Mouse (Mus musculus) layer of hippocampus, postnatal 36 days (tissue): ENCODE results near the gene Wdr70. TPM values are rescaled to one million over a fixed set of nuclear protein-coding genes. Genes with fewer than 3 reads are reported as not detected.

Source experiments
- DNase-seq, 2 experiments: peaks; one replicate each; pipeline ENCODE4 v3.0.0; 2022
- total RNA-seq, 2 experiments: library from RNA; stranded (reverse); gene quantifications; 2 replicates each; pipeline ENCODE4 v1.2.3; 2021

The Wdr70 gene
- total RNA-seq, 2 experiments from 2014 or later, result 30.0 to 32.9 TPM

DNA sequence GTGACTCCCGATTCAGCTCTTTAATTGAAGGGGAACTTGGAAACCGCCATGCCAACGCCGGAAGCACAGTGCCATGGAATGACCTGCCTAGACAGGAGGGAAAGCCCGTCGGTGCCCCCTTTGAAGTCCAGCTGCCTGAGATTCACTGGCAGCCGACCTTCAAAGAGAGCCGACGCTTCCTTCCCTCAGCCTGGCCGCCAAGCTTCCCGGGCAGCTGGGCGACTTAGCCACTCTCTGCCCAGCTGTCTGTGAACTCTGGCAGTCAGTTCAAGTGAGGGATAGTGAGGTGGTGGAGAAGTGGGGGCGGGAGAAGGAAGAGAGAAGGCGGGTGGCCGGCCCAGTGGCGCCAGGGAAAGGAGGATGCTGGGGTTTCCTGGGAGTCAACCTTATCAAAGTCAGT lies 164.9 kb downstream of the Wdr70 start:
- DNase-seq, result no peak

DNA sequence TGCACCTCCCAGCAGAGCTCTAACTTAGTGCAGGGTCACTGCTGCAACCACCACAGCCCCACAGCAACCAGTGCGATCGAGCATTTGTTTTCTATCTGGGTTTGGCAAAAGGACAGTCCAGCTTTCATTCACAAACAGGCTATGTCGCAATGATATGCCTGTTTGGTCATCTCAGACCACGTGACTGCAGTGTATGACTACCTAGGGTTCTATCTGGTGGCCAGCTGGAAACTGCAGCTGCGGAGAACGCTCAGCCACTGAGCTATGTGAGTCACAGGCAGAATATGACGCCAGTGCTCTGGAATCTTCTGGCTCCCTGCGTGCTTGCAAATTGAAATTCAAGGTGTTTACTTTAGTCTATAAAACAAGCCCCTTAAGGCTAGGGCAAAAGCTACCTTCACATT lies 167.4 kb downstream of the Wdr70 start:
- DNase-seq, result peak in 1 of 2 experiments; percentile 10

DNA sequence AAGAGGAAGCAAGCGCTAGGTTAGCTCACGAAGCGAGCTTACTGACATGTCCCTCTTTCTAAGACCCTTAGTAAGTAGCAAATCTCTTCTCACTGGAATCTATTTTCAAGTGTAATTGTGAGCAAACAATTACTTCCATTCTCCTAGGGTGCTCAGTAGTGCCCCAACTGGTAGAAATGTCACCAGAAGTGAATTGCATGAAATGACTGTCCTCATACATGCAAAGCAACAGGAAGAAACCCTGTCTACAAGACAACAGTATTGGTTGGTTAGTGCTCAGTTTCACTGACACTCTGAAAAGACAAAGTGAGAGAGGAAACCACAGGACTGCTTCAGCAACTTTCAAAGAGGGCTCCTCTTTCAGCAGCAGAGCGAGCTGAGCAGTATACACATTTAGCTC lies 173.6 kb downstream of the Wdr70 start:
- DNase-seq, result no peak

DNA sequence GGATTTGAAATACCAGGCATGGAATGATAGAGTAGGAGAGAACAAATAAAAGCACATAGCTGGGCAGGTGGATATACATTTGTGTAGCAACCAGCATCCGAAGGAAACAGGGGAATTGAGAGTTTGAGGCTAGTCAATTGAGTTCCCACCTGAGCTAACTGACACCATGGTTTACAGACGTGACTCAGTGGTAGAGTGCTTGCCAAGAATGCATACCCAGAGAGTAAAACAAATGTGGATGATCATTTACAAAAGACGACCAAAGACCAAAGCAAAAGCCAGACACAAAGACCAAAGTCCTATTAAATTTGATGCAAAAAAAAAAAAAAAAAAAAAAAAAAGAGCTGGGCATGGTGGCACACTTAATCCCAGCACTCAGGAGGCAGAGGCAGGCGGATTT lies 175.7 kb downstream of the Wdr70 start:
- no peak for DNase-seq

DNA sequence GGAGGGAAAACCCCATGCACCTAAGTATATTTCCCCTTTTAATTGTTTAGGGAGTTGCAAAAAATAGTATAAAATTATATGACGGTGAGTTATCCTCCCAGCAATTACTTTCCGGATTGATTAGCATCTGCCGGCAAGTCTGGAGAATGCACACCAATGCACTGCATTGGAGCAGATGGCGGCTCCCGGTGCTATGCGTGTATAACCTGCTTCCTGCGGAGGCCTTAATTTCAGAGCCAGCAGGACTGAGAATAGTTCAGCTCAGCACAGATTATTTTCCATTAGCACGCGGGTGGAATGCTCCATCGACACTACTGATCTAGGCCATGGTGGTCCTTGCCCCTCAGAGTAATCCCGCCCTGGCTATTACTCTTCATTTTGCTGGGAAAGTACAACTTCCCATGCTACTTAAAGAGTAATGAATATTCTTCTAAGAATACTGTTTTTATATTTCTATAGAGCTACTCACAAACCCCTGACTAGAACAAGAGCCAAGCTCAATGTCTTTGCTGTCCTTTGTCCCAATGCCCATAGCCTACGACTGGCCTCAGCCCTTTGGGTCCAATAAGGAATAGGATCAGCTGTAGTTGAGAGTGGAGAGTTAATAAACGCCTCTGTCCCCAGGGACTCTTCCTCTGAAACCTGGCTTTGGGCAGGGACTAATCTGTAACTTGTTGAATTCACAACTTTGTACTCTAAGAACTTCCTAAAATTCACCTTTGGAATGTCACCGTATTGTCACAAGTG lies 176.5 kb downstream of the Wdr70 start:
- peak; percentile 18 to 31 for DNase-seq

DNA sequence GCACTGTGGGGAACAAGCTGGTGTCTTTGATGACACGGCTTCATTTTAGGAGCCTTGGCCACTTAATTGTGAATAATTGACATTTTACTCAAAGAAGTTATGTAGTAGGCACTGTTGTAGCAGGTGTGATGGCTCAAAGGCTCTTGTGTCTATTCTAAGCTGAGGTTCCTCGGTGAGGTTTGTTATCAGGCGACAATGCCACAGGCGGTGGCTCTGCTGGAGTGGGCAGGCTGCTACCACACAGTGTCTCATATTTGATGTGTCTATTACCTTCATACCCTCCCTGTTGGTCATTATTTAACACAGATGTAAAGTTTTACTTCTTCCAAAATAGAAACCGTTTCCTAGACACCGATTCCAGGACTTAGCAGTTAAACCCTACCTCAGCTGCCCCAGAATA lies 177.9 kb downstream of the Wdr70 start:
- no peak for DNase-seq

DNA sequence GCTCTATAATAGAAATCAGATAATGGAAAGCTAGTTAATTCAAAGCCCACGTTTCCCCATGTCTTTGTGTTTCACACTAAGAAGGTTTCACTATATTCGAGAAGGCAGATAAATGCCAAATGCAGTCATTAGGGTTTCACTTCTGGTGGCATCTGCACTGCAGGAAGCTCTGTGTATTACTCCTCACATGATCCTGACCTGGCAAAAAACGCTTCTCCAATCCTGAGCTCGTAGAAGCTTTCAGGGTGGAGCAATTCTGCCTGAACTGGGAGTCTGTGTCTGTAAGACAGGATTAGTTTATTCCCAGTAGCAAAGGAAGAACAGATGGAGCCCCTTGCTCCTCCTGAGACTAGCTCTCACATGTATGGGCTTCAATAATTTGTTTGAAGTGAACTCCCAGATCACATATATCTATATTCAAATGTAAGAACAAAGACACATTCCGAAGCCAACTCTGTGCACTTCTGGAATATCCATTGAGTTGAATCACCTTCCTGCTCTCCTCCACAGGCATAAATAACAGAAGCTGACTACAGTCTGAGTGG lies 192.4 kb downstream of the Wdr70 start:
- no peak for DNase-seq

DNA sequence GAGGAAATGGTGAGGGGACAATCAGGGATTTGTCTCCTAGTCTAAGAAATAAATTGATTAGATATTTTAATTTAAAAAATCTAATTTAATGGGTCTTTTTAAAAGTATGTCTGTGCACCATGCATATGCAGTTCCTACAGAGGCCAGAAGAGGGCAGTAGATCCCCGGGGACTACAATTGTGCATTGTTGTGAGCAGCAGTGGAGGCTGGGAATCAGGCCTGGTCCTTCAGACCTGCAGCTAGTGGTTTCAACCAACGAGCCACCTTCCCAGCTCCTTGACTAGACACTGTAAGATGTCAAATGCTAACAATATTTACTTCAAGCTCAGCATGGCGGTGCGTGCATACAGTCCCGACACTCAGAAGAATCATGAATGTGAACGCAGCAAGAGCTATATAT lies 199.7 kb downstream of the Wdr70 start:
- DNase-seq, result no peak

DNA sequence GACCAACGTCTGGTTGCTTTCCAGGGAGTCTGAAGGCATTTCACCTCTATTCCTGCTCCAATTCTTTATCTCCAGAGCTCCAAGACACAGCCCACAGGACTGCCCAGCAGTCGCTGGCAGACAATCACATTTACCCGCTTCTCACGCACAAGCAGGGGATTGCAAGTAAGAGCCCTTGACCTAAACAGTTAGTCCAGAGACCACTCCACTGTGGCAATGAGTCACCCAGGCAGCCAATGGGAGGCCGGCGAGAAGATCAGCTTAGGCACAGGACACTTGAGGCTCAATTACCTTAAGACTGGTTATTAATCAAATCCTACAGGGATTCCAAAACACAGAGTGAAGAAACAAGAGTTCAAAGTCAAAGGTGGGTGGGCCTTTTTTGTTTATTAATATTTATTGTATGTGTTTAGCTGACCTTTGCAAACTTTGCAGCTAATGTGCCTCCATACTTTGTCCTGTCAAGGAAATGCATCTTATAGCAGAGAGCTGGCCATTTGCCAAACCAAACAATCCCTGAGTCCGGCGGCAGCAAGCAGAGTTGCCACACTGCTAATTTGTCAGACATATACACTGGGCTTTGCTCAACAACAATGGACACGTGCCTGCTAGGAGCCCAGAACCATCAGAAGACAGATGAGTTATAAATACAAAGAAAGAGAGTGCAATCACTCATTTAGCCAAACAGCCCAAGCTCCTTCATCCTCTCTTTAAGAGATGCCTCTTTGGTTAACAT lies 207.3 kb downstream of the Wdr70 start:
- no peak for DNase-seq

DNA sequence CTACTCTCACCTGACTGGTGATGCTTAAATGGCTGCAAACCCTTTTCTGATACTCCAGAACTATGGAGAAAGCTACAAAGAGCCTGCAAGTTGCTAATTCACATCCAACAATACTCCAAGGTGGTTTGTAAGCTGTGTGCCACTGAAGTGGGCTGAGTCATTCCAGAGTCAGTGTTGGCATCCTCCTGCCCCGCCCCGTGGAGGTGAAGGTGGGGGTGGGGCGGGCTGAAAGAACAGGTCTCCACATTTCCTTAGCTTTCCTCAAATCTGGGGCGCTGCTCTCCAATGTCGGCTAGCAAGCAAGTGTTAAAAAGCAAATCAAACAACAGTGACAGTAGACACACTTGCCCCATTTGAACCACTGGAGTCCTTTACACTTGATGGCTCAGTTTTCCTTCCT lies 208.7 kb downstream of the Wdr70 start:
- DNase-seq, result no peak

DNA sequence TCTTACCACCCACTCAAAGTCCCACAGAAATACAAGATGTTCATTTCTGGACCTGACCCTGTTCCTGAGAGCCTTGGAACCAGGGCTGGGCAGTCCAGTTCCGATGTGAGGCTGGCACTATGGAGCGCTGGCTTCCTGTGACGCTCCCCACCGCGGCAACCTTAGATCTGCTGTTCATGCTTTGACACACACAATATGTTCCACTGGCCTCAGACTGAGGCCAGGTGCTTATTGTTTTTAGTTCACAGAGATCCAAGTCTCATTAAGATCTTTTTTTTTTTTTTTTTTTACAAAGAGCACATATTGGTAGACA lies 209.7 kb downstream of the Wdr70 start:
- no peak for DNase-seq

DNA sequence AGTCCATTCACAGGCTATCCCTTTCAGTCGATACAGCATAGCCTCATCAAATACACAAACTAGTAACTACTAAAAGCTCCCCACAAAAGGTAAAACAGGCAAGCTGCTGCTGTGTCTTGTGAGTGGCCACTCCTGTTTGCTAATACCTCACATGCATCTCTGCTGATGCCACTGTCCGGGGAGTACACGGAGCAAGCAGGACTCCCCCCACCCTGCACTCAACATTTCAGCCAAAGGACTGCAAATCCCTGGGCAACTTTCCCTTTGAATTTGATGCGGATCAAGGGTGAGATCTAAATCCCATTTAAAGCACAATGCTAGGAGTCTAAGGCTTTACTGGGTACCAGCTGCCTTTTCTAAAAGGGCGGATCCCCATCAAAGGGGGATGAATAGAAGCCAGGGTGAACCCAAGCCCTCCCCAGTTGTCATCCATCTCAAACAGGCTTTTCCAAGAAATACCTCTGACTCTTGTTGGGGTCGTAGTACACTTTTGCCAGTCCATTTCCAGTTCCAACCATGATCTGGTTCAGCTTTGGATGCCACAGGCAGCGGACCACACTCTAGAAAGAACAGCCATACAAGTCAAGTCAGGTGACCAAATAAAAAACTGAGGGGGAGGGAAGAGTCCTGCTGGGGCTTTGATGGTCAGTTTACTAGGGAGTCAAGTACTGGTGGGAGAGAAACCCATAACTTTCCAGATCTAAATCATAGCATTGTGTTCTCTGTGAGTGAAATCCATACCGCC lies 210.2 kb downstream of the Wdr70 start:
- no peak for DNase-seq

DNA sequence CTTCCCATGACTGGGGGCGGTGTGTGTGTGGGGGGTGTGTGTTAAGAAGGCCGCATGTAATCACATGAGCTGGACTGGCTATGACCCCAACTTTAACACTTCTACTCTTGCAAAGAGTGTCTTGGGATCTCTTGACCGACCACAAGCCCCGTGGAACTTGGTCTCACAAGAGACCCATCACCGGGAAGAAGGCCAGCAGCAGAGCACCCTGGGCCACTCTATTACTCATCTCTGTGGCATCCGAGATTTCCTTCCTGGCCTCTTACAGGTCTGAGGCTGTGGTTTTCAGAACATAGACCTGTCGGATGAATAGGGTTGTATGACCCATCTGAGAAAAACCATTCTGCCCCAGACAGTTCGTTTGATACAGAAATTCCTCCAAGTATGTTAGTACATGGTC lies 212.4 kb downstream of the Wdr70 start:
- no peak for DNase-seq

DNA sequence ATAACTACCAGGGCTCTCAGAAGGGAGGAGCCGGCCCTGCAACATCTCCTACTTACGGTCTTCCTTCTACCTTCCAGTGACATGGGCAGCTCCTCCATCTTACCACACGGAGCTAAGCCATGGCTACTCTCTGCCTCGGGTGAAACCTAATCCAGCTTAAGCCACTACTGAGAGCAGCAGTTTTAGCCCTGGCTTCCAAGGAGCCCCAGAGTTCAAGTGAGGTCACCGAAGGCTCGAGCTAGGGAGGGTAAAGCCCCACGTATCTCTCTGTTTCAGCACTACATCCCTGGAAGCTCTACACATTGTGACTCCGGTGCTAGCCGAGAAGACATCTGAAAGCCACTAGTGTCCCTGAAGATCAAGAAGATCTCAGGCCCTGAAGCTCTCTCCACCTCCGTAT lies 213.9 kb downstream of the Wdr70 start:
- no peak for DNase-seq

DNA sequence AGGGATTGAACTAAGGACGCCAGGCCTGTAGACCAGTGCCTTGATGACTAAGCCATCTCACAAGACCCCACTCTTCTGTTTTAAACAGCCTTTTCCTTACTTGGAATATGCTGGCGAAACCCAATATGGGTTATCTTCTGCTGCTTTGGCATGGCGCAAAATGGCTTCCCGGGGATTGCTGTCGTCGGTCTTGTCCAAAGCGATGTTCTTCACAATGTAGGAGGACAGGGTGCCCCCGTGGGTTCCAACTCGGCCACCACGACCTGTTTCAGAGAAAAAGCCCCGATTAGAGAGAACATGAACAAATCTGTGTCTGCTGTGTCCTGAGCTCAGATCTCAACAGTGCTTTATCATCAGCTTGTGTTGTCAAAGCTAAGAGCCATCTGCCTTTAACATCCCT lies 214.8 kb downstream of the Wdr70 start:
- DNase-seq, result no peak

DNA sequence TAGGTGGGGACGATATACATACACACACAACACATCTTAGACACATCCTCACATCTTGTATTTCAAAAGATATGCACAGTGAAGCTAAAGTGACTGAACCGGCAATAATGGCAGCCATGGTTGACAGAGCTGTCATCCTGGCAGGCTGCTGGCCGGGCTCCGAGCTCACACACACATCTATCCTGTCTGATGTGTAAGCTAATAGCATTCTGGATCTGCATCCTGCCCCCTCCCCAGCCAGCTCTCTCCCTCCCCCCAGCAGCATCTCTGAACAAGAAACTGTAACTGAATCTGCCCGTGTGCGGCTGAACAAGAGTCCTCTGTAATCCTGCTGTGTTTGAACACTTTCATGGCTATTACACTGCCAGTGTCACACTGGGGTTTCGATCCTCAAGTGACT lies 219.1 kb downstream of the Wdr70 start:
- no peak for DNase-seq

DNA sequence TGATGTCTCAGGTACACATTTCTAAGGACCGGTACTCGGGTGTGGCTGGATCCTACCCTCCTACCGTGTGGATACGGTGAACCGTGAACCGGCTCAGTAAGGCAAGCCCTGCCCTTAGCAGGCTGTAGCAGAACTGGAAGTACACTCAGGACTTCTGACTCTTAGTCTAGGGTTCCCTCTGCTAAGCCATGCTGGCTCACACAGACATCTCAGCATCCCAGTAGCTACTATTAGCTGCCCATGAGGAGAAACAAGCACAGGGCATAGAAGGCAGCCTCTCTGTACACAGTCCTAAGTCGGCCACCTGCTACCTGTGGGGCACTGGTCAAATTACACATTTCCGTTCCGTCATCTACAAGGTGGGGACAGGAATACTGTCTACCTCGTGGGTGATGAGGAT lies 220.1 kb downstream of the Wdr70 start:
- no peak for DNase-seq

DNA sequence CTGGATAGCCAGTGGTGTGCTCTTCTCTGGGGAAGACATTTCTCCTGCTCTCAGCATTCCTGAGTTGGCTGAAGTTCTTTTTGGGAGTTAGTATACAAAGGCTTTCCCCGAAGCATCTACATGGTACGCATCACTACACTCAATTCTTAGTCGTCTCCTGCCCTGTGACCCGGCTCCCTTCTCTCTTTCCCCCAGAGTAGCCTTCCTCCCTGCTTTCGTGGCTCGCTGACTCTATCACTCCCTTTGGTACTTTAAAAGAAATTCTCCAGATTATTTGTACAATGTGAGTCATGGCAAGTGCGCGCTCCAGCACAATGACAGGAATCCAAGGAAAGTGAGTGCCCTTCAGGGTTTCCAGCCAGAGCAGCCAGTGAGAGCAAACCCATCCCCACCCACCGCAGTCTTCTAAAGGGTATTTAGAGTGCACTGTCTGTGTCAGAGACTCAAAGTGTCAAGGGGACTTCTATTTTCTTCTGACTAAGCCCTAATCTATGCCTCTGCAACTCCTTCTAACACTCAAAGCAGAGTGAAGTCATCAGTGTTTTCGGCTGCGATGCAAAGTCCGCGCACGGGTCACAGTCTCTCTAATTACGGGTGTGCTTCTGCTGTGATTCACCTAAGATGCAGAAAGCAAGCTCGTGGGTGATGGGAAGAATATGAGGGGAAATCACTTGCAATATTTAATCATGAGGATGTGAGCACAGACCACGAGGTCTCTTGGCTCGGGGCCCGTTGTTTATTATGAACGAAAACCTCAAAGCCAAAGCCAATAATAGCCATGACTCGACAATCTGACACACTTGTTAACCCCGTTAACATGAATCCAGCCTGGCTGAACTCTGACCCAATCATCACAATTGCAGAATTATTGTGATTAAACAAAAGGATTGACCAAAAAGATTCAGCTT lies 221.2 kb downstream of the Wdr70 start:
- no peak for DNase-seq

DNA sequence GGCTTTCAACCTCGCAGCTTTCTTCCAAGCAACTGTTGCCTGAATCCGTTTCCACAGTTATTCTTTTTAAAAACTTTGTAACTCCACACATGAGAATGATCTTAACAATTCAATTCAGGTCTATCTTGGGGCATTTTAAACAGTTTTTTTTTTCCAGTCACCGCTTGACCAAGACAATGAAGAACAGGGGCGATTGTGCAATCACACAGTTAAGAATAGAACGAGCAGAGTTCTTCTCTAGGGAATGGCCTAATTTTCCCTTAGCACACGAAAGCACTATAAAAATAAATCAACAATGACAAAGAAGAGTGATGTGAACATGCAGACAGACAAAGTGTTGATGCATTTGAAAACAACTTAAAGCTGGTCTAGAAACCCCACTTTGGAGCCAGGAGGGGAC lies 223.1 kb downstream of the Wdr70 start:
- DNase-seq, result no peak

DNA sequence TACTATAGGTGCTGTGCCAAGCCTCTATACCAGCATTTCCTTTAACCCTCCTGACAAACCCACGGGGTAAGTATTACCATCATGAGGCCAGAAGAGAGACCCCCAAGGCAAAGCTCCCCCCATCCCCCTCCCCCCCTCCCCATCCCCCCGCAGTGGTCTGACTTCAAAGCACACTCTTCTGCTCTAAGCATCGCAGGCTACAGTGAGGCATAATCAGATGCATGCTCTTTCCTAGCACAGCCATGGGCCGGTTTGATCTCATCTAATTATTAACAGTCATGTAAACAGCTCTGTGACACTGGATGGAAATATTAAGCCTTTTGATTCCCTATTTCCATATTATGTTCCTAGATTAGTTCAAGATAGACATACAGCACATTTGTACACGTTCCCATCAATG lies 226.5 kb downstream of the Wdr70 start:
- DNase-seq, result no peak

DNA sequence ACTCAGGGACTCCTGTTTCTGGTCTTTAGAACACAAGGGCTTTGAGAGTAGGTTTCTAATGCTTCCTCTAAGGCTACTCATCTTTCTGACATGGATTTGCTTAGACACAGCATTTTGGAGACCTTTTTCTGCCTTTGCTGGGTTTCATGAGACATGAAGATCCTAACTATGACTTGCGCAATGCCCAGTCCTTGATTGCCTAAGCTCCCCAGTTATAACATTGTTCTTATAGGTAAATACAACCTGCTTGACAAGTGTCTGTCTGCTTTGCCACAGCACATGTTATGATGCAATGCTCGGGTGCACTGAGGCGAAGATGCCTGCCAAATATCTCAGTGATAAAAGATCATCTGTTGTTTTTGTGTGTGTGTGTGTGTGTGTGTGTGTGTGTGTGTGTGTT lies 233.7 kb downstream of the Wdr70 start:
- DNase-seq, result no peak

DNA sequence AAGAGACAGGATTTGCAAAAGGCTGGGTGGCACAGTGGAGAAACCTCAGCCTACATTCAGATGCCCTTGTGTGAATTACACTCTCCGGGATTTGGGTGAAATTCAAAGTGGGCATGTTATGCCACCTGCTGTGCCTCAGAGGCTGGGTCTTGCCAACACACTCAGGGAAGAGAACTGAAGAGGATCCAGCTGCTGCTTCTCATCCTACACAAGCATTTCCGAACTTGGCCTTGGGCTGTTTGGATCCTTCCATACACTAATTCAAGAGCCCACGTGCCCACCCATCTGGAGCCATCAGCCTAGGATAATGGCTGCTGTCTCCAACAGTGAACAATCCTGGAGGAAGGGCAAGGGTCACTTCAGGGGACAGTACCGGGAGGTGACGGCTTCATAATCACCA lies 235.7 kb downstream of the Wdr70 start:
- DNase-seq, result no peak
